Mouse (Mus musculus): ENCODE results near the gene Cbx7. TPM values are rescaled to one million over a fixed set of nuclear protein-coding genes. Genes with fewer than 3 reads are reported as not detected.

The Cbx7 gene
- total RNA-seq (2021): 10 to 100 TPM; 27.1 to 29.5 TPM

DNA sequence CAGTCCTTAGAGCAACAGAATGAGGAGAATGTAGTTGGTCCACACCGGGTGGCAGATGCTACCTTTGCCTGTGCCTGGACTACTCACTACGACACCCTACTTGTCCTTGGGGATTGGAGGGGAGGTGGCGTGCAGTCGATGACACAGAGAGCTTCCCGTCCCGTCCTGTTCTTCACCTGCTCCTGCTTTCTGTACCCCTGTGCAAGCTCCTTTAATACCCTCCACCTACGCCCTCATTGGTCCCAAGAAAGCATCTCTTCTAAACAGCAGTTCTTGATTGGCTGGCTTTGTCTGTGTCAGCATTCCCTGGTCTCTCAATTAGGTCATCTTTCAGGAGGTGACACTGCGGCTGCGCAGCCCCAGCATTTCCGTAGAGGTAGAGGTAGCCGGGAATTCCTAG, at the start of gene Cbx7:
Gene Cbx7, minus strand, starts transcription at position 180 of the 400 bp plus-strand sequence.
- intact Hi-C loops (cut with DNase I): no loop called here
- DNase-seq (ENCODE audit: low spot score in 2 of 2): no peak

DNA sequence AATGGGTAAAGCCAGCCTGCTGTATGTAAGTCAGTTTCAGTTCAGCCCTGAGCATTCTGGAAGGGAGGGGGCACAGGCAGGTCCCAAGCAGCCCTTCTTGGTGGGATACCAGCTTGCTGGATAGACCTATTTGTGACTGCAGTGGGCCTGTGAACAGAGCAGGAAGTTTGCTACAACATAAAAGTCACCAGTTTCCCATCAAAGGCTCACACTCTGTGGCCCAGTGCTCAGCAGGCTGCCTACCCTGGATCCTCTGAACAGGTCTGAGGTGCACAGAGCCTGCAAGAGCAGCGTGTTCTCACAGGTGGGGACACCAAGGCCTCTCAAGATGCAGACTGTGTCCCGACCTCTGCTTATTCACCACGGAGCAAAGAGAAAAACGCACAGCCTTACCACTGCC, 49.6 kb upstream of the Cbx7 start:
- intact Hi-C loops (cut with DNase I): no loop called here
- no peak for DNase-seq (ENCODE audit: low spot score in 2 of 2)

DNA sequence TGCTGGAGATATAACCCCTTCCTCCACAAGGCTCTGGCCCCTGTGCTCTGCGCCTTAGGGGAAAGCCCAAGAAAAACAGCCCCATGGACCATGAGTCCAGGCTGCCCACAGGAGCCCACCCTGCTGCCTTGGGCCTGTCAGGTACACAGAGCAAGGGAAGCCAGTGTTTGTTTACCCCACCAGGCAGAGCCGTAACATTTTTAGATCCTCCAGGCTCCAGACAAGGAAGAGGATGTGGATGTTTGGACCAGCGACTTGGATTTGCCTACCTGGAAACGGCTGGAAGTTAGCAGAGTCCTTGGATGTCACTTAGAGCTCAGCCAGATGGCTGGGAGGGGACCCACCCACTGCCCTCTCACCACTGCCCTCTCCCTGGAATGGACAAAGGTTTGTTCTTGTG, 48.7 kb upstream of the Cbx7 start:
- no peak for DNase-seq (ENCODE audit: low spot score in 2 of 2)
- intact Hi-C loops (cut with DNase I): loop anchor here (10.0 kb wide), 1 partner anchor 255 kb away; no protein-coding TSS in a partner anchor

DNA sequence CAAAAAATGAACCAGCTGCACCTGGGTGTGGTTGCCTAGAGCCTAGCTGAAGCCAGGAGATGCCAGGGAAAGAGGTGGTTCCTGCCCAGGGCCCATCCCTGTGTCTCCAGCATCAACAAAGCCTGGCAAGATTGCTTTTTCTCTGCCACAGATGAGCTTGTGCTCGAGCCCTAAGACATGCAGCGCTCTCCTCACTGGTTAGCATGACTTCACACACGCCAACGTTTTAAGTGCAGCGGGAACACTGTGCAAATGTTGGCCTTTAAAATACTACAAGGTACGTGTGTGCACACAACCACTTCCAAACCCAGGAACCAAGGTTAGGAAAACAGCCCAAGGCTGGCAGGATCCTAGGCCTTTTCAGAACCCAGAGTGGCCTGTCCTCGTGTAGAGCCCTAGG, 48.3 kb upstream of the Cbx7 start:
- DNase-seq (ENCODE audit: low spot score in 2 of 2): peak; percentile 44 to 78
- intact Hi-C loops (cut with DNase I): loop anchor here (10.0 kb wide), 1 partner anchor 254 kb away; no protein-coding TSS in a partner anchor

DNA sequence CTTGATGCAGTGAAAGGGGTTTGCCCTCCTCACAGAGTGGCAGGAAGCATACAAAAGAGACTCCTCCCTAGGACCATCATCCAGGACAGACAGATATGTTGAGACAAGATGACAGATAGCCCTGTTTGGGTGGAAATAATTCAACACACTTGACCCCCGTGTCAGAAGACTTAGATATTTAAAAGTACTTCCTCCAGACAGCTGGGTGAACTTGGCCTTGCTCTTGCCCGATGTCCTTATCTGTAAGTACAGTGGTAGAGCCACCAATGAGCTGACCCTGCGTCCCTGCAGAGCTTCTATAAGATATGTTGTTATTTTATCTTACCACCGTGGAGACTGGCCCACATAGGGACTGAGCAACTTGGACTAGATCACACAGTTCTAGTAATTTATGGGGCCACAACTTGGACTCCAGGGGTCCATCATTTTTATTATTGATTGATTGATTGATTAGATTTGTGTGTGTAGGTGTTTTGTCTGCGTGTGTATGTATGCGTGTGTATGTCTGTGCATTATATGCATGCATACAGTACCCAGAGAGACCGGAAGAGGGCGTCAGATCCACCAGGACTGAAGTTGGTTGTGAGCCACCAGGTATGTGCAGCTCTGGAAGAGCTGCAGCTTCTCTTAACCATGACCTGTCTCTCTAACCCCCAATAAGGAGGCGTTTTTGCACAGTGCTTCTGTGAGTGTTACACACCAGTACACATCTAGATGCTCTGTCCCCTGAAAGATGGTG, 45.8 kb upstream of the Cbx7 start:
- intact Hi-C loops (cut with DNase I): loop anchor here (10.0 kb wide), 1 partner anchor 252 kb away; no protein-coding TSS in a partner anchor
- DNase-seq (ENCODE audit: low spot score in 2 of 2): no peak

DNA sequence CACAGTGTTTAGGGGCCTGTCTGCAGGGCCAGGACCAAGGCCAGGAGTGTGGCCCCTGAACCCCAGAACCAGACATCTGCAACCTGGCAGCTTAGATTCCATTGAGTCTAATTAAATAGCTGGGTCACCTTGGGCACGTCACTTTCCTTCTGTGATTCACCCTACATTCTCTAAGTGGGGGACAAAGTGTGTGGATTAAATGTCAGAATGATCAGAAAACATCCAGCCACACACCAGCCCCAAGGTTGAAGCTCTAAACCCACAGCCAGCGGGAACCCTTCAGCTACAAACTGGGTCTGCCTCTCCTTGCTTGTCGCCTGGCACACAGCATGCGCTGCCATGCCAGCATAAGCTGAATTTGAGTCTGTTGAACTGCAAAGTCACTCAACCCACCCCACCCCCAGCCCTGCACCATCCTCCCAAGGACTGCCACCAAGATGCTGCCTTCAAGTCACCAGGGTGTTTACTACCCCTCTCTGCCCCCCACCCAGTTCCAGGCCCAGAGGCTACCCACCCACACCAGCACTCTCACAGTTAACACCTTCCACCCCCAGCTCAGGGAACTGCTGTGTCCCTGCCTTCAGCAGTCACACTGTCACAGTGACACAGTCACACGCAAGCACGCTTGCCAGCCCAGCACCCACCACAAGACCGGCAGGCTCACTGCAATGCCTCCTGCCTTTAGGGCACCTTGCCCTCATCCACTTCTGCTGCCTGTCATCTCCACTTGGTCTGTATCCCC, 44.5 kb upstream of the Cbx7 start:
- intact Hi-C loops (cut with DNase I): loop anchor here (2.0 to 10.0 kb wide), 2 partner anchors 67 to 251 kb away; no protein-coding TSS in a partner anchor

DNA sequence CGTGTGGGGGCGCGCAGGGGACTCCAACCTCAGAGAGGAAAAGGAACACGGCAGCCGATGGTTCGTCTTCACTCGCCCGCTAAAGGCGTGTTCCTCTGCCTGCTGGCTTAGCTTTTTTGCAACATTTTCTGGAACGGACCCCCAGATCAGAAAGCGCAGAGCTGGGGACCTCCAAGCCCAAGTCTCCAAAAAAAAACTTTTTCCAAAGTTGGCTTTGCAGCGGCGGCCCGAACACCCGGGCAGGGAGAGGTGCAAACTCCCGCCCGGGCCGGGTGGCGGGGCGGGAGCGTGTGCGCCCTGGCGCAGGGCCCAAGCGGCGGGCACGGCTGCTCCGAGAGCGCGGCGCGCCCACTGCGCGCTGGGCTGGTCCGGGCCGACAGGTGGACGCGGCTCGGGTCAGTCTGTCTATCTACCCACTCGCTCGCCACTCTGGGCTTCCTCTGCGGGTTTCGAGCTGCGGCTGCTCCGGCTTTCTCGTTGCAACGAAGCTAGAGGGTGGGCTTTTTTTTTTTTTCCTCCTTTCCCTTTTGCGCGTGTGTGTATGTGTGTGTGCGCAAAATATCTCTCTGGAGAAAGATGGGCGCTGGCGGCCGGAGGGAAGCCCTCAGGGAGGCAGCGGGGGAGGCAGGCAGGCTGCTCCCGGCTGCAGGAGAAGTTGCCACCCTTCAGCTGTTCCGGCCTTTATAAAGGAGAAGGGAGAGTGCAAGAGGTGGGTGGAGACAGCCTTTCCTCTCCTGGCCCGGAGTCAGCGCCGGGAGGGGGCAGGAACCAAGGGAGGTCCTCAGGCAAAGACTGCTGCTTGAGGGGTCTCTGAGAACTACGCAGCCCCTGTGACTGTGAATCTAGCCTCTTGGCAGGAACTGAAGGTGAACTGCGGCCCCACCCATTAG, 43.6 kb upstream of the Cbx7 start, which contains the start of gene Pdgfb:
Gene Pdgfb, minus strand, starts transcription at position 657 of the 890 bp plus-strand sequence.
- DNase-seq (ENCODE audit: low spot score in 2 of 2): peak; percentile 69 to 79
- intact Hi-C loops (cut with DNase I): loop anchor here (2.0 to 10.0 kb wide), 2 partner anchors 68 to 250 kb away; no protein-coding TSS in a partner anchor

More for the DNA sequence above, 44.5 kb upstream of the Cbx7 start:
- DNase-seq (ENCODE audit: low spot score in 2 of 2): peak; percentile 63 to 88

DNA sequence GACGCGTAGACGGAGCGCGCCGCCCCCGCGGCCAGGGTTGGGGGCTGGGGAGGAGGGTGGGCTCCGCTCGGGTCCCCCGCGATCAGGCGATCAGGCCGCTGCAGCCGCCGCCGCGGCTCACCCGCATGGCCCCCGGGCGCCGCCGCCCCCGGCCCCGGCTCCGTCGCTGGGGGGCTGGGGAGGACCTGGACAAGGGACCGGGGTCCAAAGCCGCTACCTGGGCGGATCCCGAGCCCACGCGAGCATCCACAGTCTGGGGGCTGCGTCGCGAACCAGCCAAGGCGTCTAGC, 43.1 kb upstream of the Cbx7 start:
- intact Hi-C loops (cut with DNase I): loop anchor here (2.0 to 10.0 kb wide), 2 partner anchors 69 to 249 kb away; no protein-coding TSS in a partner anchor
- no peak for DNase-seq (ENCODE audit: low spot score in 2 of 2)

DNA sequence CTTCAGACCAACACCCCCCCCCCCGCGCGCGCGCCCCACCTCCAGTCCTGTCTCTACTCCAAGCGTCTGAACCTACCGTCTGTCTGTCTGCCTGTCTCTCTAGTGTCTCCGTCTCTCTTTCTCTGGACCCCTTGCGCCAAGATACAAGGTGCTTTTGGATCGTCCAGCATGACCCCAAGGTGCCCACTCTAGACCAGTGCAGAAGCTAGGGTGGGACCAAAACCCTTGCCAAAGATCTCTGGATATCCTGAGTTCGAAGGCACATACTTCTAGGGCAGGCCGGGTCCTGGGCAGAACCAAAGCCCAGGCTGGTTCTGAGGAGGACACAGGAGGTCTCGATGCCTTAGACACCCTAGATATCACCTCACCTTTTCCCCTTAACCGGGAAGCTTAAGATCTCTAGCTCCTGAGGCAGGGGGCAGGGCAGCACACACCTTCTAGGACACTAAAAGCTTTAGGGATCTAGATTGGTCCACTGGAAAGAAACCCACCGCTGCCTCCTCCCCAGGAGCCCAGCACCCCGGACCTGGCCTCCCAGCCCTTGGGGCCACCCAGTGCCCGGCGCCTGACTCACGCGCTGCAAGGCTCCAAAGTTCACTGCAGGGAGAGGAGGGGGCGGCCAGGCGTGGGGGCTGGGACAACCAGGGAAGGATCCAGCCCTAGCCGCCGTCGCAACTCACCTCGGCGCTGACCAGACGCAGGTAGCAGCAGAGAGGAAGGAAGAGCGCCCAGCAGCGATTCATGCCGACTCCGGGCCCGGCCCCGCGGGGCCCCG, 42.5 kb upstream of the Cbx7 start:
- intact Hi-C loops (cut with DNase I): loop anchor here (2.0 to 10.0 kb wide), 3 partner anchors 63 to 249 kb away; no protein-coding TSS in a partner anchor
- DNase-seq (ENCODE audit: low spot score in 2 of 2): peak in 1 of 2 experiments; percentile 37

DNA sequence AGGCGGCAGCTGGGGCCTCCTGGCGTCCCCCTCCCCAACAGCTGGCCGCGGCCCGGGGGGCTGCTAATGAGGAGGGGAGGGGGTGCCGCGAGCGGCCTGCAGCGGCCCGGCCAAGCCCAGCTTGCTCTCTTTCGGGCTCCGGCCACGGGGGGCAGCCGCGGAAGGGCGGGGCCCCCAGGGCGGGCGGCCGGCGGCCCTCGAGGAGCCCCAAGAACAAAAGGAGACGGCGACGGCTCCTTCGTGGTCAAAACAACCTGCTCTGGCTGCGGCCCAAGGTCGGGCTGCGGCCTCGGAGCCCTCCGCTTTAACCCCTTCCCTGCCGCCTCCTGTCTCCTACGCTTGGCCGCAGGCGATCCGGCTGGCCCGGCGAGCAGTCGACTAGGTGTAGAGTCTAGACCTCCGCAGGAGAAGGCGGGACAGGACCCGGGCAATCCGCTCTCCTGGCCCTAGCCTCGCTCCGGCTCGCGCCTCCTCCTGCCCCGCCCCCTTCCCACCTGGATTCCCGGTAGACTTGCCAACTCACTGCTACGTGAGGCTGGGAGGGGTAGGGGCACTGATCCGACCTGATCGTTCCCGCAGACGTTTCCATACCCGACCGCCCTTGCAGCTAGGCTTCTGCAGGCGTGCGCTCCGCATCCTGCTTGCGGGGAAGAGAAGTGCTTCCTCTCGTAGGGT, 41.7 kb upstream of the Cbx7 start:
- intact Hi-C loops (cut with DNase I): loop anchor here (2.0 to 10.0 kb wide), 2 partner anchors 62 to 248 kb away; no protein-coding TSS in a partner anchor
- DNase-seq (ENCODE audit: low spot score in 2 of 2): peak; percentile 65 to 71

DNA sequence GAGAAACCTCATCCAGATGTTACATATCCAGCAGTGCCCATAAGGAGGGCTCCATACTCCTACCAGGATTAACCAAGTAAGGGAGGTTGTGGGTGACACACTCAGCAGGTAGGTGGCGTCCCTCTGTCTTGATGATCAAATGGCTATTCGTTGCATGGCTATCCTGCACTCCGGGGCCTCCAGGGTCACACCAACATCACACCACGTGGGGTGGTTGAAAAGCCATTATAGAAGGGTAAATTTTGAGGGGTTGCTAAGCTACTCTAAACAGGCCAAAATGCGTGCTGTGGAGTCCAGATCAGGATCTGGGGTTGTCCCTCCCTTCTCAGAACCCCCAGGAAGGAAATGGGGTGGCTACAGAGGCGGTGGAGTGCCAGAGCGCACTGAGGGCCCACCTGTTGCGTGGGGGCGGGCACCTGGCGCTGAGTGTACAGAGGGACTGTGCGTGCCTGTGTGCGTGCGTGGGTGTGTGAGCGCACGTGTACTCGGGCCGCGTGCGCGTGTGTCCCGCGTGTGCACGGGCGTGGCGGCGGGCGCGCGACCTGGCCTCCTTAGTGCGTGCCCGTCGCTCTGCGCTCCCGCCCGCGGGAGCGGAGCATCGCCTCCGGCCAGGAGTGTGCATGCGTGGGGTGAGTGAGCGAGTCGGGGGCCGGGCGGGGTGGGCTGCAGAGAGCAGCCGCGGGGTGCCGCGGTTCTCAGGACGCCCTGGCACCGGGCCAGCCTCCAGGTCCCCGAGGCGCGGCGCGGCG, 41.0 kb upstream of the Cbx7 start:
- intact Hi-C loops (cut with DNase I): loop anchor here (2.0 to 10.0 kb wide), 3 partner anchors 61 to 247 kb away; partner anchors contain the start of genes Cbx6 and Npcd
- peak; percentile 91 to 92 for DNase-seq (ENCODE audit: low spot score in 2 of 2)

DNA sequence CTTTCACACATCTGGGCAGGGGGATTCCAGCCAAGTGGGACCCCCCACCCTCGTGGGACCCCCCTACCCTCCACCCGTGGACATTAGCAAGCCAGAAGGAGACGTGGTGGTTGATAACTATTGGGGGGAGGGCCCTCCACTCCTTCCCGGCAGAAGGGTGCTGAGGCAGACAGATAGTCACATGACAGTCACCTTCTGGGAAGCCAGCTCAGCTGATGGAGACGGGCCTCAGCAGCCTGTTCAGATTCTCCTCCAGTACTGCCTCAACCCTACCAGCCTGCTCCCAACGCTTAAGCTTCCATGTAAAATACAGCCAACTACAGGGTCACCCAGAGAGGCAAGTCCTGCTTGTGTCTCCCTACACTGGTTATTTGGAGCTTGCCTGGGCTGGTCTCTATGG, 40.3 kb upstream of the Cbx7 start:
- DNase-seq (ENCODE audit: low spot score in 2 of 2): peak; percentile 41 to 60

DNA sequence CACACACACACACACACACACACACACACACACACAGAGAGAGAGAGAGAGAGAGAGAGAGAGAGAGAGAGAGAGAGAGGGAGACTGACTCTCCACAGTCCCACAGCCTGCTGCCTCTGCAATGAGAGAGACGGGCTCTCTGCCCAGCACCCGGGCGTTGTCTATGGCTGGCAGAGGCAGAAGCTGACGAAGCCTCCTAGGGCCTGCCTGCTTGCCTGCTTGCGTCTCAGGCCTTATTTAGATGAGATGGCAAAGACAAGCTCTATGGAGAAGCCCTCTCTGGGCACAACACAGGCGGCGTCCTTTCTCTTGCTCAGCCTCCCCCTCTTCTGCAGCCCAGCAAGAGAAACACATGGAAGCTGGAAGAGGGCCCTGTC, 39.3 kb upstream of the Cbx7 start:
- peak; percentile 63 to 92 for DNase-seq (ENCODE audit: low spot score in 2 of 2)
- intact Hi-C loops (cut with DNase I): loop anchor here (2.0 to 10.0 kb wide), 2 partner anchors 175 to 245 kb away; partner anchors contain the start of genes Cbx6 and Npcd

More for the DNA sequence above, 40.3 kb upstream of the Cbx7 start:
- intact Hi-C loops (cut with DNase I): loop anchor here (2.0 to 10.0 kb wide), 2 partner anchors 176 to 246 kb away; partner anchors contain the start of genes Cbx6 and Npcd

DNA sequence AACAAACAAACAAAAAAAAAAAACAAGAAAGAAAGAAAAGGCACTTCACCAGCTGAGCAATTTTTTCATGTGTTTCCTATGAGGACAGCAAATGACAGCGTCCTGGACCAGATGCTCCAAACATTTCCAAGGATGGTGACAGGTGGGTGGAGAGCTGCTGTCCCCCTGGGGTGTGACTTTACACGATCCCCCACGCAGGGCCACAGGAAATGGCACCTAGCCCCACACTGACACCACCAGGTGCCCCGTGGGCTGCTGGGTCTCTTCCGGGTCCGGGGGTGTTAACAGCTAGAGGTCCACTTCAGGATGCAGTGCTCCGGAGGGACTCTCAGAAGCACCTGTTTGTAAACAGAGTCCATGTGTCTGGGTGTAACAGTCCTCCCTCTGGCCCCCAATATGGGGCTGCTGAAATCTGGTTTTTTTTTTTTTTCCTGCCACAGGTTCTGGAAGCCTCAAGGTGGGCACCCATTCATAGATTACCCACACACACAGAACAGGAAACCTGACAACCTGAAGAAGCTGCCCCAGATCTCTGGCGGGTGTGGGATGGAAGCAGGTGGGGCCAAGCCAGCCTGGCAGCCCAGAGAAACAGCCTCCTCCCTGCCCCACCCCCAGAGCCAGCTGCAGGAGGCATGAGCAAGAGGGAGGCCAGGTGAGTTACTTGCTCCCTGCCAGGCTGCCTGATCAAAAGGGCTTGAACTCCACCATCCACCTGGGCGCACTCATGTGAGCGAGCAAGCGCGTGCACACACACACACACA, 38.7 kb upstream of the Cbx7 start:
- intact Hi-C loops (cut with DNase I): loop anchor here (2.0 to 10.0 kb wide), 2 partner anchors 175 to 245 kb away; partner anchors contain the start of genes Cbx6 and Npcd
- peak in 1 of 2 experiments; percentile 62 for DNase-seq (ENCODE audit: low spot score in 2 of 2)

DNA sequence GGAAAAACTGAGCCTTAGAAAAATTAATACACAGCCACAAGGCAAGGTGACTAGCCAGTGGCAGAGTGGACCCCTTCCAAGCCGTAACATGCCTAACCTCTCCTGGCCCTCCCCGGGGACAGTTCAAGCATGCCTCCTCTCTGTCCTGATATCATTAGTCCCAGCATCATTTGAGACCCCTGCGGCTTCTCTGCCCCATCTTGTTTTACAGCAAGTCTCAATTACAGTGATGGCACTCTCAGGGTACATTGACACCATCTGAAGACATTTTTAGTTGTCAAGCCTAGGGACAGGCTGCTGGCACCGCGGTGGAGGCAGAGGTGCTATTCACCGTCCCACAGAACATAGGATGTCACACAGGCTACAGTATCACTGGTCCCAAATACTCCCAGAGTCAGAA, 37.5 kb upstream of the Cbx7 start:
- intact Hi-C loops (cut with DNase I): no loop called here
- DNase-seq (ENCODE audit: low spot score in 2 of 2): no peak

DNA sequence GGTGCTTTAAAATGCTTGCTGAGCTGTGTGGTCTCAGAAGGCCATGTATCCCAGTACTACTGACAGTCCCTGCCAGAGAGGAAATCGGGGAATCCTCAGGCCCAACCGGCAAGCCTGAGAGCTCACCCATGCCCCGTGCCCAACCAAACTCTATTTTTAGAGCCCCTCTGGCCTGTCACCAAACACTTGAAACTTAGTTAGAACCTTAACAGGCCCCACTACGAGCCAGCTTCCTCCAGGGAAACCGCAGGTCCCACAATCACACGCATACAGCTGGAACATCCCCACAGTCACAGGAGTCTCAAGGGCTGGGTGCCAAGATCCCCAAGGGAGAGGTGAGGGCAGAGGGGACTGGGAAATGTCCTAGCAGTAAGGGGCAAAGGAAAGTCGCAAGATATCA, 35.2 kb upstream of the Cbx7 start:
- intact Hi-C loops (cut with DNase I): no loop called here
- no peak for DNase-seq (ENCODE audit: low spot score in 2 of 2)

Data from left cerebral cortex, postnatal 25 days (tissue).